Mouse (Mus musculus): Measurements from ENCODE around the gene Cldn5. TPM values are rescaled to one million over a fixed set of nuclear protein-coding genes. Genes with fewer than 3 reads are reported as not detected.

The Cldn5 gene
- total RNA-seq (2021) = 10 to 100 TPM; 41.6 to 44.3 TPM
- long read RNA-seq, experiment 1, transcript Cldn5-201 (1 exons, 1,416 nt) = major isoform, 190 of 191 reads
- long read RNA-seq, experiment 1, partial matches to known transcripts = 0 of 191 reads
- long read RNA-seq, experiment 1, other reads (novel, unspliced or antisense) = 1 of 191 reads
- long read RNA-seq, experiment 2, transcript Cldn5-201 (1 exons, 1,416 nt) = major isoform, 171 of 173 reads
- long read RNA-seq, experiment 2, partial matches to known transcripts = 0 of 173 reads
- long read RNA-seq, experiment 2, other reads (novel, unspliced or antisense) = 2 of 173 reads

DNA sequence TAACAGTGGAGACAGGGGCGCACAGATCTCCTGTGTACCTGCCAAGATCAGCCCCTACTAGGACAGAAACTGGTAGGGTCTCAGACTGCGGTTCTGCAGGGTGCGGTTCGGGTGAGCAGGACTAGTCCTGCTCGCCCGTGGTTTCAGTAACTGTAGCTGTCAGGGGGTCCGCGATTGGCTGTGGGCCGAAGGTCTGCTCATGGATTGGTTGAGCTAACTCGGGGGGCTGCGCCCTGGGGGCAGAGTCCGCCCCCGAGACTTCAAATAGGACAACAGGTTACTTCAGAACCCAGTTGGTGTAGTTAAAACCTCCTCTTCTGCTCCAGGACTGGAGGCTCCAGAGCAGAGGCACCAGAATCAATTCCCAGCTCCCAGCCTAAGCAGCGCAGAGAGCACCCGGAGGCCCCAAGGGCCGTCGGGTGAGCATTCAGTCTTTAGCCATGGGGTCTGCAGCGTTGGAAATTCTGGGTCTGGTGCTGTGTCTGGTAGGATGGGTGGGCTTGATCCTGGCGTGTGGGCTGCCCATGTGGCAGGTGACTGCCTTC lies at the start of gene Cldn5:
TSS of gene Cldn5 (plus strand) at position 292 of the 545 bp plus-strand sequence.
- Histone ChIP-seq H3K4me3 (peak within 1 kb of the TSS; percentile 53), H3K27ac (peak within 1 kb of the TSS; percentile 78)
- no peak for TF ChIP-seq CTCF (conservative IDR thresholded peaks at IDR 0.05)
- no peak for DNase-seq (ENCODE audit: low spot score in 2 of 2)

DNA sequence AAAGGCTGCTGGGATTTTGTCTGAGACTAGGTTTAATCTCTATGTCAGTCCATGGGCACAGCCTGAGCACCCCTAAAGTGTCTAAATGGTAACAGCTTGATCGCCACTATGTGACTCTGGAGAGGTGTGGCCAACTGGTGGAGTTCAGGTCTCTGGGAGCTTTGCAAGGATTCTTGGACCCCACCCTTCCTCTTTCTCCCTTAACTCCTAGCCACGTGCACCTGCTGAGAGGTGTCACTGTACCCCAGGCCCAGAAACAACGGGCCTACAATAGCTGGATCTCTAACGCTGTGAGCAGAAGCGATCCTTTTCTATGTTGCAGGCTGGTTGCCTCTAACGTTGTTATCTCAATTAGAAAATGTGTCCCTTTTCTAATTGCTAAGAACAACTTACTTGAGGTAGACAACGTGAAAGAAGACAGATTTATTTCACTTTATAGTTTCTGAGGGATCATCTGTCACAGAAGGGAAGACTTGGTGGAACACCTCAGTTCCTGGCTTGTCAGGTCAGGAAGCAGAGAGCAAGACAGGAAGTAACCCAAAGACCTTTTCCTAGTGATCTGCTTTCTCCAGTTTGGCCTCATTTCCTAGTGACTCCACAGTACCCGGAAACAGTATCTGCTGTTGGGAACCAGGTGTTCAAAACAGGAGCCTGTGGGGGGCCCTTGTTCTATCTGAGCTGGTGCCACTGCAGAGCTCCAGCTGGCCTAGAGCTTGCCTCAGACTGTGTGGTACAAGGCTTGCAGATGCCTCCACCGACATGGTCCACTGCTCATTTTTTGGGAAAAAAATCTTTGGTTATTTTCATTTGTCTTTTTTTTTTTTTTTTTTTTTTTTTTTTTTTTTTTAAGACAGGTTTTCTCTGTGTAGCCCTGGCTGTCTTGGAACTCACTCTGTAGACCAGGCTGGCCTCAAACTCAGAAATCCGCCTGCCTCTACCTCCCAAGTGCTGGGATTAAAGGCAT lies 48.8 kb upstream of the Cldn5 start:
- DNase-seq (ENCODE audit: low spot score in 2 of 2) = no peak
- Histone ChIP-seq H3K27ac (no peak overlapping the region), H3K4me3 (no peak overlapping the region)
- TF ChIP-seq CTCF (conservative IDR thresholded peaks at IDR 0.05) = no peak

GRCm38 (mm10) chr16:18729185-18729584 lies 47.5 kb upstream of the Cldn5 start:
- H3K27ac ChIP-seq = no peak overlapping the region; the same call in 1 of the 2 replicates
- TF ChIP-seq CTCF (conservative IDR thresholded peaks at IDR 0.05) = no peak
- no peak for DNase-seq (ENCODE audit: low spot score in 2 of 2)
- H3K4me3 ChIP-seq = no peak overlapping the region

DNA sequence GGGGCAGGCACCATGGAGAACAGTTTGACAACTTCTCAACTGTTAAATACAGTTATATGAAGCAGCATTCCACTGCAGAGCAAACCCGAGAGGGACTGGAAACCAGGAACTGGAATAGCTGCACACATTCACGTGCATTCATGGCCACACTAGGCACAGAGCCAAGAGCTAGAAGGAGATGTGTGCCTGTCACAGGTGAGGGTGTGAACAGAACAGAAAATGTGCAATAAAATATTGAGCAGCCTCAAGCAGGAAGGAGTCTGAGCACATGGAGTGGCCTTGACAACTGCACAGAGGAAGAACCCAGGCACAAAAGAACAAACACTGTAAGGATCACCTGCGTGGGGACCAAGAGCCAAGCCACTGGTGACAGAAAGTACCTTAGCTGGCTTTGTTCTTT lies 46.0 kb upstream of the Cldn5 start:
- no peak for DNase-seq (ENCODE audit: low spot score in 2 of 2)
- Histone ChIP-seq H3K27ac (no peak overlapping the region), H3K4me3 (no peak overlapping the region)
- no peak for TF ChIP-seq CTCF (conservative IDR thresholded peaks at IDR 0.05)

DNA sequence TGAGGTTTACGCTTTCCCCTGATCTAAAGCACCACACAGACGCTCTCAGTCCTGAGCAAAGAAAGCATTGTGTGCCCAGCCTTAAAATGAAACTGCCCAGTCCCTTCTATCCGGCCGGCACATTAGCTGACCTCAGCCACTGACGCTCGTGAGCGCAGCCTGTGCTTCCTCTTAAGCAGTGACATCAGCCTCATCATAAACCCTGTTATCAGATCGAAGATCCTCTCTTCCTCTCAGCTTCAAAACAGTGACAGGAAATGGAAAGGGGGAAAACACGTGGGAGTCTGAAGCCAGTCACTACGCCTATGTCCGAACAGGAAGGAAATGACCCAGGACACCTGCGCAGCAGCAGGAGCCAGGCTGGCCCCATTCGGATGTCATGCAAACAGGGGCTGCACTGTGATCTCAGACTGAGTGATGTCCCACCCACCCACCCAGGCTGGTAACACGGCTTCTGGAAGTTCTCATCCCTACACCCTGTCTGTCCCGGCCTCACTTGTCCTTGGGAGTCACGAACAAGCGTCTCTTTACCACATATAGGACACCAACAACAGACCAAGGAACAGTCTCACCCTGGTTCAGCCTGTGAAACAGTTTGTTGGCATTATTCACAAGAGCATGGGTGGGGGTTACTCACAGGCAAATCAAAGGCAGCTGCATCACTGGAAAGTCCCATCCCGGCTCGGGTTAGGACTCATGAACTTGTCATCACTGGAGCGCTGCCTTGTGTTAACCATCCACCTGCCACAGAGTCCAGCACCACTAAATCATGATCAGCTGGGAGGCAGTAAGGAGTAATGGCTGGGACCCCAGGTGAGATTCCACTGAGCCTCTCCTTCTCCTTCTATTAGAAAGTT lies 43.3 kb upstream of the Cldn5 start:
- no peak for DNase-seq (ENCODE audit: low spot score in 2 of 2)
- peak overlapping the region; percentile 59; the same call in 1 of the 2 replicates for H3K27ac ChIP-seq
- H3K4me3 ChIP-seq = peak overlapping the region; percentile 30; the same call in 1 of the 2 replicates
- TF ChIP-seq CTCF (conservative IDR thresholded peaks at IDR 0.05) = no peak

DNA sequence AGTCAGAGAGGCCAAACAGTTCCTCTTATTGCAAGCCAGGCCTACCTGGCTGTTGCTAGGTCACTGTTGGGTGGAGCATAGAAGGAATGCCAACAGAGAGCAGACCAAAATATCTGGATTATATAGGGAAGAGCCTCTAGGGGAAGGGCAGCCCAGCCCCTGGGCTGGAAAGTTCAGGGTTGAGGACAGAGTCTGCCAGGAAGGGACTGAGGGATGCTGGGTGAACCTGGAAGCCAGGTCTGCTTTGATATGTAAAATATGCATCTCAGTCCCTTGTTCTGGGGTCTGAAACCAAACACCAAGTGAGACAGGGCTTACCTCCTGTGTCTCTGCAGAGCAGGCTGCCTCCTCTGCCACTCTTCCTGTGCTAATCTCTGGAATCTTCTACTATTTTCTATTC lies 38.3 kb upstream of the Cldn5 start:
- no peak for TF ChIP-seq CTCF (conservative IDR thresholded peaks at IDR 0.05)
- H3K27ac ChIP-seq = no peak overlapping the region
- H3K4me3 ChIP-seq = no peak overlapping the region
- no peak for DNase-seq (ENCODE audit: low spot score in 2 of 2)

- Histone ChIP-seq H3K27ac (no peak overlapping the region), H3K4me3 (no peak overlapping the region)
- no peak for DNase-seq (ENCODE audit: low spot score in 2 of 2)
- TF ChIP-seq CTCF (conservative IDR thresholded peaks at IDR 0.05) = no peak
Measured at GRCm38 (mm10) chr16:18746268-18747122, 30.2 kb upstream of the Cldn5 start.

DNA sequence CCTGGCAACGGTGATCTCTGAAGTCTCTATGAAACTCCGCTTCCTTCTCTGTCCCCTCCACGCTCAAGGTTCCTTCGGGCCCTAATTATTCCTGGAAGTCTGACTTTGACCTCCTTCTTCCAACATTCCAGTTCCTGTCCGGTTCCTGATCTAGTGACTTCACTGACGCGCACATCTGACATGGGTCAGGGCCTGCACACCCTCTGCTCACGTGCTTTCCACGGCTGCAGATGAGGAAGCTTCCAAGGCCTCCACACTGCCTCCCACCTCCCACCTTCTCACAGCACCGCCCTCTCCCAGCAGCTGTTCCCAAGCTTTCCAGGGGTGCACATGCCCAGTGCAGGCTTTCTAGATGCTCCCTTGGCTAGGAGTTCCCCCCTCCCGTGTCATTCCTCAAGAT lies 25.5 kb upstream of the Cldn5 start:
- Histone ChIP-seq H3K27ac (no peak overlapping the region), H3K4me3 (no peak overlapping the region)
- TF ChIP-seq CTCF (conservative IDR thresholded peaks at IDR 0.05) = no peak
- DNase-seq (ENCODE audit: low spot score in 2 of 2) = no peak

GRCm38 (mm10) chr16:18751885-18752499 lies 24.7 kb upstream of the Cldn5 start:
- DNase-seq (ENCODE audit: low spot score in 2 of 2) = no peak
- no peak for TF ChIP-seq CTCF (conservative IDR thresholded peaks at IDR 0.05)
- Histone ChIP-seq H3K4me3 (no peak overlapping the region), H3K27ac (no peak overlapping the region)

GRCm38 (mm10) chr16:18761734-18762133 lies 14.9 kb upstream of the Cldn5 start:
- no peak for TF ChIP-seq CTCF (conservative IDR thresholded peaks at IDR 0.05)
- no peak for DNase-seq (ENCODE audit: low spot score in 2 of 2)
- no peak overlapping the region for H3K4me3 ChIP-seq
- no peak overlapping the region for H3K27ac ChIP-seq

GRCm38 (mm10) chr16:18762960-18763359 lies 13.7 kb upstream of the Cldn5 start:
- H3K27ac ChIP-seq = no peak overlapping the region
- DNase-seq (ENCODE audit: low spot score in 2 of 2) = no peak
- TF ChIP-seq CTCF (conservative IDR thresholded peaks at IDR 0.05) = no peak
- H3K4me3 ChIP-seq = no peak overlapping the region
